Mouse (Mus musculus): ENCODE results near the gene Sptbn4. TPM values are rescaled to one million over a fixed set of nuclear protein-coding genes. Genes with fewer than 3 reads are reported as not detected.

The Sptbn4 gene
- polyA plus RNA-seq, 1 experiment from 2014 or later: 1.2 TPM

GRCm38 (mm10) chr7:27369111-27369510, 78.4 kb downstream of the Sptbn4 start:
- peaks cover 4% of the 10 kb centered on the region; the same call in 1 of the 2 replicates for H3K4me1 ChIP-seq
- no peak overlapping the region for H3K9ac ChIP-seq
- peaks cover 98% of the 10 kb centered on the region for H3K27me3 ChIP-seq (replicated peaks)
- no peak for ATAC-seq (ENCODE audit: low FRiP score, low read depth)
- 0 out of 2 replicates have a peak, but pooled peaks cover 3% of the 10 kb centered on the region for H3K9me3 ChIP-seq
- no peak overlapping the region for H3K27ac ChIP-seq
- H3K4me3 ChIP-seq: no peak overlapping the region
- no peak overlapping the region for H3K4me2 ChIP-seq (replicated peaks)
- H3K36me3 ChIP-seq: no peaks in the 10 kb centered on the region
- WGBS: 83% methylated on average over 19 of the region's 19 CpGs

GRCm38 (mm10) chr7:27367976-27368375, 79.5 kb downstream of the Sptbn4 start:
- H3K9ac ChIP-seq: no peak overlapping the region
- no peak overlapping the region for H3K27ac ChIP-seq
- H3K36me3 ChIP-seq: no peaks in the 10 kb centered on the region
- 0 out of 2 replicates have a peak, but pooled peaks cover 3% of the 10 kb centered on the region for H3K9me3 ChIP-seq
- ATAC-seq (ENCODE audit: low FRiP score, low read depth): no peak
- peaks cover 4% of the 10 kb centered on the region; the same call in 1 of the 2 replicates for H3K4me1 ChIP-seq
- H3K4me2 ChIP-seq (replicated peaks): peak overlapping the region; percentile 23; the same call in 1 of the 2 replicates
- H3K4me3 ChIP-seq: no peak overlapping the region
- WGBS: 13% methylated on average over 11 of the region's 11 CpGs
- H3K27me3 ChIP-seq (replicated peaks): peaks cover 98% of the 10 kb centered on the region

- Histone ChIP-seq H3K4me1 (no peaks in the 10 kb centered on the region), H3K36me3 (no peaks in the 10 kb centered on the region), H3K9ac (no peak overlapping the region), H3K27ac (no peak overlapping the region), H3K27me3 (replicated peaks) (peaks cover 89% of the 10 kb centered on the region), H3K9me3 (0 out of 2 replicates have a peak, but pooled peaks cover 3% of the 10 kb centered on the region), H3K4me3 (no peak overlapping the region), H3K4me2 (replicated peaks) (no peak overlapping the region)
- no peak for ATAC-seq (ENCODE audit: low FRiP score, low read depth)
- WGBS: 36% methylated on average over 21 of the region's 21 CpGs
Measured at GRCm38 (mm10) chr7:27366082-27366844, 81.2 kb downstream of the Sptbn4 start.

GRCm38 (mm10) chr7:27364379-27364778, 83.1 kb downstream of the Sptbn4 start:
- ATAC-seq (ENCODE audit: low FRiP score, low read depth): no peak
- no peaks in the 10 kb centered on the region for H3K9me3 ChIP-seq
- H3K4me2 ChIP-seq (replicated peaks): no peak overlapping the region
- WGBS: 4% methylated on average over 29 of the region's 29 CpGs
- no peak overlapping the region for H3K27ac ChIP-seq
- peaks cover 72% of the 10 kb centered on the region for H3K27me3 ChIP-seq (replicated peaks)
- H3K9ac ChIP-seq: no peak overlapping the region
- no peak overlapping the region for H3K4me3 ChIP-seq
- no peaks in the 10 kb centered on the region for H3K4me1 ChIP-seq
- no peaks in the 10 kb centered on the region for H3K36me3 ChIP-seq

- no peak overlapping the region for H3K27ac ChIP-seq
- 0 out of 2 replicates have a peak, but pooled peaks cover 7% of the 10 kb centered on the region for H3K4me1 ChIP-seq
- peak overlapping the region; percentile 47 for H3K4me3 ChIP-seq
- no peaks in the 10 kb centered on the region for H3K9me3 ChIP-seq
- peaks cover 62% of the 10 kb centered on the region for H3K27me3 ChIP-seq (replicated peaks)
- H3K4me2 ChIP-seq (replicated peaks): peak overlapping the region; percentile 75
- WGBS: under 1% methylated on average over 52 of the region's 52 CpGs
- peak overlapping the region; percentile 58 for H3K9ac ChIP-seq
- ATAC-seq (ENCODE audit: low FRiP score, low read depth): peak; percentile 94
- no peaks in the 10 kb centered on the region for H3K36me3 ChIP-seq
Measured at GRCm38 (mm10) chr7:27361283-27361946, 86.1 kb downstream of the Sptbn4 start.

GRCm38 (mm10) chr7:27360749-27361148, 86.7 kb downstream of the Sptbn4 start:
- 55% methylated on average over 6 of the region's 6 CpGs for WGBS
- Histone ChIP-seq H3K27me3 (replicated peaks) (peaks cover 56% of the 10 kb centered on the region), H3K36me3 (no peaks in the 10 kb centered on the region), H3K27ac (no peak overlapping the region), H3K4me3 (no peak overlapping the region), H3K4me2 (replicated peaks) (peak overlapping the region; percentile 75), H3K9ac (no peak overlapping the region), H3K9me3 (no peaks in the 10 kb centered on the region), H3K4me1 (0 out of 2 replicates have a peak, but pooled peaks cover 9% of the 10 kb centered on the region)
- ATAC-seq (ENCODE audit: low FRiP score, low read depth): peak; percentile 1; the same call in 1 of the 2 replicates

- peaks cover 9% of the 10 kb centered on the region for H3K4me1 ChIP-seq
- H3K9me3 ChIP-seq: no peaks in the 10 kb centered on the region
- no peak for ATAC-seq (ENCODE audit: low FRiP score, low read depth)
- no peaks in the 10 kb centered on the region for H3K36me3 ChIP-seq
- WGBS: 87% methylated on average over 9 of the region's 9 CpGs
- H3K27ac ChIP-seq: no peak overlapping the region
- H3K27me3 ChIP-seq (replicated peaks): peaks cover 47% of the 10 kb centered on the region
- no peak overlapping the region for H3K4me2 ChIP-seq (replicated peaks)
- H3K9ac ChIP-seq: no peak overlapping the region
- no peak overlapping the region for H3K4me3 ChIP-seq
Measured at GRCm38 (mm10) chr7:27359706-27360358, 87.7 kb downstream of the Sptbn4 start.

GRCm38 (mm10) chr7:27359162-27359561, 88.3 kb downstream of the Sptbn4 start:
- H3K4me3 ChIP-seq: no peak overlapping the region
- H3K27ac ChIP-seq: no peak overlapping the region
- peaks cover 40% of the 10 kb centered on the region for H3K27me3 ChIP-seq (replicated peaks)

GRCm38 (mm10) chr7:27357595-27357978, 89.9 kb downstream of the Sptbn4 start:
- WGBS: 21% methylated on average over 3 of the region's 3 CpGs
- H3K9ac ChIP-seq: no peak overlapping the region
- H3K27ac ChIP-seq: no peak overlapping the region
- no peak overlapping the region for H3K4me3 ChIP-seq
- peaks cover 18% of the 10 kb centered on the region for H3K4me1 ChIP-seq
- no peak for ATAC-seq (ENCODE audit: low FRiP score, low read depth)
- peak overlapping the region; percentile 77; the same call in 1 of the 2 replicates for H3K4me2 ChIP-seq (replicated peaks)
- H3K36me3 ChIP-seq: peaks cover 11% of the 10 kb centered on the region
- no peaks in the 10 kb centered on the region for H3K9me3 ChIP-seq
- peaks cover 26% of the 10 kb centered on the region for H3K27me3 ChIP-seq (replicated peaks)

More at GRCm38 (mm10) chr7:27359162-27359561, 88.3 kb downstream of the Sptbn4 start:
- Histone ChIP-seq H3K9me3 (no peaks in the 10 kb centered on the region), H3K4me2 (replicated peaks) (no peak overlapping the region), H3K9ac (no peak overlapping the region), H3K4me1 (peaks cover 16% of the 10 kb centered on the region), H3K36me3 (no peaks in the 10 kb centered on the region)
- ATAC-seq (ENCODE audit: low FRiP score, low read depth): no peak
- WGBS: 71% methylated on average over 2 of the region's 2 CpGs

GRCm38 (mm10) chr7:27356861-27357594, 90.5 kb downstream of the Sptbn4 start, which contains the start of gene Gm20479:
TSS of gene Gm20479 (minus strand) at chr7:27357419.
- H3K4me2 ChIP-seq (replicated peaks): peak within 1 kb of the TSS; percentile 77
- 5% methylated on average over 27 of the region's 27 CpGs for WGBS

GRCm38 (mm10) chr7:27356248-27356647, 91.2 kb downstream of the Sptbn4 start:
- Histone ChIP-seq H3K9me3 (no peaks in the 10 kb centered on the region), H3K27ac (no peak overlapping the region), H3K27me3 (replicated peaks) (peaks cover 20% of the 10 kb centered on the region), H3K4me2 (replicated peaks) (peak overlapping the region; percentile 77), H3K9ac (no peak overlapping the region), H3K4me3 (peak overlapping the region; percentile 69), H3K36me3 (peaks cover 23% of the 10 kb centered on the region), H3K4me1 (peaks cover 18% of the 10 kb centered on the region)
- WGBS: 2% methylated on average over 16 of the region's 16 CpGs
- peak; percentile 59 for ATAC-seq (ENCODE audit: low FRiP score, low read depth)

More at GRCm38 (mm10) chr7:27356861-27357594, 90.5 kb downstream of the Sptbn4 start, which contains the start of gene Gm20479:
- Histone ChIP-seq H3K9me3 (no peaks in the 10 kb centered on the region), H3K27me3 (replicated peaks) (peaks cover 21% of the 10 kb centered on the region), H3K4me3 (peak within 1 kb of the TSS; percentile 69), H3K27ac (no peak within 1 kb of the TSS), H3K9ac (no peak within 1 kb of the TSS), H3K4me1 (peaks cover 18% of the 10 kb centered on the region), H3K36me3 (peaks cover 17% of the 10 kb centered on the region)
- no peak for ATAC-seq (ENCODE audit: low FRiP score, low read depth)
